Mouse (Mus musculus): ENCODE data around the gene Grik1. TPM values are rescaled to one million over a fixed set of nuclear protein-coding genes. Genes with fewer than 3 reads are reported as not detected.

The Grik1 gene
- polyA plus RNA-seq, 1 experiment = not detected

- Histone ChIP-seq H3K27ac (ENCODE audit: insufficient read depth, low read depth, low read length) (no peak overlapping the region), H3K4me1 (ENCODE audit: control insufficient read depth, insufficient read depth, insufficient read length, low read length) (no peaks in the 10 kb centered on the region; the same call in 1 of the 2 replicates), H3K4me3 (ENCODE audit: low read depth, low read length) (no peak overlapping the region), H3K27me3 (ENCODE audit: control insufficient read depth, insufficient read depth, low read length) (no peaks in the 10 kb centered on the region), H3K36me3 (ENCODE audit: control insufficient read depth, insufficient read depth, low read length) (no peaks in the 10 kb centered on the region)
- 95% methylated on average over 6 of the region's 6 CpGs for WGBS
- TF ChIP-seq CTCF (IDR thresholded peaks at IDR 0.05; ENCODE audit: extremely low read depth, insufficient read length, insufficient replicate concordance, low read depth, low read length) (no peak), POLR2A (IDR thresholded peaks at IDR 0.05; ENCODE audit: low read depth, low read length) (no peak)
Observed at GRCm38 (mm10) chr16:87971911-87972310, 318.2 kb downstream of the Grik1 start.

GRCm38 (mm10) chr16:87969936-87970335 lies 320.1 kb downstream of the Grik1 start:
- H3K36me3 ChIP-seq (ENCODE audit: control insufficient read depth, insufficient read depth, low read length) = no peaks in the 10 kb centered on the region
- no peaks in the 10 kb centered on the region for H3K27me3 ChIP-seq (ENCODE audit: control insufficient read depth, insufficient read depth, low read length)
- no peak overlapping the region for H3K27ac ChIP-seq (ENCODE audit: insufficient read depth, low read depth, low read length)
- no peak overlapping the region for H3K4me3 ChIP-seq (ENCODE audit: low read depth, low read length)
- TF ChIP-seq CTCF (IDR thresholded peaks at IDR 0.05; ENCODE audit: extremely low read depth, insufficient read length, insufficient replicate concordance, low read depth, low read length) = no peak
- no peak for TF ChIP-seq POLR2A (IDR thresholded peaks at IDR 0.05; ENCODE audit: low read depth, low read length)
- 36% methylated on average over 3 of the region's 3 CpGs for WGBS
- no peaks in the 10 kb centered on the region; the same call in 1 of the 2 replicates for H3K4me1 ChIP-seq (ENCODE audit: control insufficient read depth, insufficient read depth, insufficient read length, low read length)

- 40% methylated on average over 6 of the region's 6 CpGs for WGBS
- no peak overlapping the region for H3K4me3 ChIP-seq (ENCODE audit: low read depth, low read length)
Observed at GRCm38 (mm10) chr16:87961419-87961818, 328.6 kb downstream of the Grik1 start.

GRCm38 (mm10) chr16:87957449-87957848 lies 332.6 kb downstream of the Grik1 start:
- Histone ChIP-seq H3K27ac (ENCODE audit: insufficient read depth, low read depth, low read length) (no peak overlapping the region), H3K27me3 (ENCODE audit: control insufficient read depth, insufficient read depth, low read length) (no peaks in the 10 kb centered on the region), H3K4me3 (ENCODE audit: low read depth, low read length) (no peak overlapping the region), H3K4me1 (ENCODE audit: control insufficient read depth, insufficient read depth, insufficient read length, low read length) (no peaks in the 10 kb centered on the region), H3K36me3 (ENCODE audit: control insufficient read depth, insufficient read depth, low read length) (no peaks in the 10 kb centered on the region)
- 85% methylated on average over 10 of the region's 10 CpGs for WGBS
- TF ChIP-seq CTCF (IDR thresholded peaks at IDR 0.05; ENCODE audit: extremely low read depth, insufficient read length, insufficient replicate concordance, low read depth, low read length) (no peak), POLR2A (IDR thresholded peaks at IDR 0.05; ENCODE audit: low read depth, low read length) (no peak)

More at GRCm38 (mm10) chr16:87961419-87961818, 328.6 kb downstream of the Grik1 start:
- Histone ChIP-seq H3K27me3 (ENCODE audit: control insufficient read depth, insufficient read depth, low read length) (no peaks in the 10 kb centered on the region), H3K27ac (ENCODE audit: insufficient read depth, low read depth, low read length) (no peak overlapping the region), H3K4me1 (ENCODE audit: control insufficient read depth, insufficient read depth, insufficient read length, low read length) (no peaks in the 10 kb centered on the region), H3K36me3 (ENCODE audit: control insufficient read depth, insufficient read depth, low read length) (no peaks in the 10 kb centered on the region)
- TF ChIP-seq CTCF (IDR thresholded peaks at IDR 0.05; ENCODE audit: extremely low read depth, insufficient read length, insufficient replicate concordance, low read depth, low read length) = no peak
- no peak for TF ChIP-seq POLR2A (IDR thresholded peaks at IDR 0.05; ENCODE audit: low read depth, low read length)

DNA sequence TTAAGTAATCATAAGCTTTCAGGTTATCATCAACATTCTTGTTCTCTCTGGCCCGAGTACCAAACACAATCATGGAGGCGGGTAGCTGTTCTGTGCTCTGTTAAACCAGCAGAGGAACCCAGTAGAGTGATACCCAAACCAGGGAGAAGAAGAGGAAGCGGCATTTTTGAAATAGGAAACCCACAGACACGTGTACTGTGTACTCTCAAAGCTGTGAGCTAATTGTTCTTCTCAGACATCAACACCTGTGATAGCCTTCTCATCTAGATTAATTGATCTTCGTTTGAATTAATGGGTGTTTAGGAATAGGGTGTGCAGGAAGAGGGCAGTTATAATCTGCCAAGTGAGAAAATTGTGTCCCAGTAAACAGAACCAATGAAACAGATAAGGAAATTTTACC lies 333.9 kb downstream of the Grik1 start:
- H3K27ac ChIP-seq (ENCODE audit: insufficient read depth, low read depth, low read length) = no peak overlapping the region
- TF ChIP-seq CTCF (IDR thresholded peaks at IDR 0.05; ENCODE audit: extremely low read depth, insufficient read length, insufficient replicate concordance, low read depth, low read length) (no peak), POLR2A (IDR thresholded peaks at IDR 0.05; ENCODE audit: low read depth, low read length) (no peak)
- 57% methylated on average over 5 of the region's 5 CpGs for WGBS
- no peaks in the 10 kb centered on the region for H3K36me3 ChIP-seq (ENCODE audit: control insufficient read depth, insufficient read depth, low read length)
- no peaks in the 10 kb centered on the region for H3K4me1 ChIP-seq (ENCODE audit: control insufficient read depth, insufficient read depth, insufficient read length, low read length)
- no peaks in the 10 kb centered on the region for H3K27me3 ChIP-seq (ENCODE audit: control insufficient read depth, insufficient read depth, low read length)
- no peak overlapping the region for H3K4me3 ChIP-seq (ENCODE audit: low read depth, low read length)

- Histone ChIP-seq H3K27ac (ENCODE audit: insufficient read depth, low read depth, low read length) (no peak overlapping the region), H3K4me3 (ENCODE audit: low read depth, low read length) (no peak overlapping the region), H3K4me1 (ENCODE audit: control insufficient read depth, insufficient read depth, insufficient read length, low read length) (no peaks in the 10 kb centered on the region), H3K36me3 (ENCODE audit: control insufficient read depth, insufficient read depth, low read length) (no peaks in the 10 kb centered on the region), H3K27me3 (ENCODE audit: control insufficient read depth, insufficient read depth, low read length) (no peaks in the 10 kb centered on the region)
- WGBS = 91% methylated on average over 9 of the region's 9 CpGs
- TF ChIP-seq POLR2A (IDR thresholded peaks at IDR 0.05; ENCODE audit: low read depth, low read length) (no peak), CTCF (IDR thresholded peaks at IDR 0.05; ENCODE audit: extremely low read depth, insufficient read length, insufficient replicate concordance, low read depth, low read length) (no peak)
Observed at GRCm38 (mm10) chr16:87954715-87955441, 335.2 kb downstream of the Grik1 start.

- Histone ChIP-seq H3K4me1 (ENCODE audit: control insufficient read depth, insufficient read depth, insufficient read length, low read length) (no peaks in the 10 kb centered on the region), H3K27me3 (ENCODE audit: control insufficient read depth, insufficient read depth, low read length) (no peaks in the 10 kb centered on the region), H3K4me3 (ENCODE audit: low read depth, low read length) (no peak overlapping the region), H3K27ac (ENCODE audit: insufficient read depth, low read depth, low read length) (no peak overlapping the region), H3K36me3 (ENCODE audit: control insufficient read depth, insufficient read depth, low read length) (no peaks in the 10 kb centered on the region)
- 85% methylated on average over 4 of the region's 4 CpGs for WGBS
- TF ChIP-seq CTCF (IDR thresholded peaks at IDR 0.05; ENCODE audit: extremely low read depth, insufficient read length, insufficient replicate concordance, low read depth, low read length) (no peak), POLR2A (IDR thresholded peaks at IDR 0.05; ENCODE audit: low read depth, low read length) (no peak)
Observed at GRCm38 (mm10) chr16:87953176-87953575, 336.9 kb downstream of the Grik1 start.
